Mouse (Mus musculus): ENCODE results near the gene Ddx54.

DNA sequence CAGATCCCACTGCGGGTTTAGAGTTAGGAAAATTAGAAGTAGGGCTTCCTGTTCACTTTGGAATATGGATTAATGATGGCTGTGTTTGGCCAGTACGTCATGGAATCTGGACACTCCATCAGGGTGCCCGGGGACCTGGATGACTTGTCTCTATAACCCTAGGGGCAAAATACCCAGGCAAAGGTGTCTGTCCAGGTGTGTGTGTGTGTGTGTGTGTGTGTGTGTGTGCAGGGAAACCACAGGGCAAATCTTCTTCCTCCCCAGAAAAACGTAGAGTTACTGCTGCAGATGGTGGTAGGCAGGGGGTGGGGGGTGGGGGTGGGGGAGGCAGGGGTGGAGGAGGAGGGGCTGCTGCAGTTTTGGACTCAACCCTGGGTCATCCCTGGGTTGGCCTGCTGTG, 34.8 kb downstream of the Ddx54 start:
- TF ChIP-seq CTCF (conservative IDR thresholded peaks at IDR 0.05; ENCODE audit: low read length) (no peak), POU5F1 (IDR thresholded peaks at IDR 0.05; ENCODE audit: borderline replicate concordance, low read length) (no peak), NANOG (IDR thresholded peaks at IDR 0.05; ENCODE audit: borderline replicate concordance, low read length) (no peak)
